Mouse (Mus musculus) MEL (cell line): ENCODE results near the gene Kctd13.

Experiments
- E2F4 ChIP-seq: IDR thresholded peaks from 2 replicates; pipeline ENCODE4 v1.6.1; 2011; ENCODE audit warnings: low read depth, low read length, improper control_type of control experiment, borderline replicate concordance
- USF2 ChIP-seq, 2 experiments: IDR thresholded peaks; 2 replicates each; pipeline ENCODE4 v1.6.1; 2011 to 2012; ENCODE audit warnings: improper control_type of control experiment in 2 of 2, low read length in 2 of 2, borderline replicate concordance in 1 of 2, inconsistent platforms in 1 of 2, low read depth in 1 of 2, mild to moderate bottlenecking in 1 of 2; ENCODE audit not compliant: insufficient read depth in 1 of 2

- no peak for TF ChIP-seq E2F4
- TF ChIP-seq USF2 (IDR thresholded peaks at IDR 0.05; ENCODE audit: borderline replicate concordance in 1 of 2, insufficient read depth in 1 of 2, low read depth in 1 of 2, low read length in 2 of 2) = no peak
Measured at GRCm38 (mm10) chr7:126975893-126975949, 47.0 kb downstream of the Kctd13 start, which contains the start of gene Cdipt.
